Comparison of ENCODE assay signal across 22 mouse cellular contexts in the genomic region with DNA sequence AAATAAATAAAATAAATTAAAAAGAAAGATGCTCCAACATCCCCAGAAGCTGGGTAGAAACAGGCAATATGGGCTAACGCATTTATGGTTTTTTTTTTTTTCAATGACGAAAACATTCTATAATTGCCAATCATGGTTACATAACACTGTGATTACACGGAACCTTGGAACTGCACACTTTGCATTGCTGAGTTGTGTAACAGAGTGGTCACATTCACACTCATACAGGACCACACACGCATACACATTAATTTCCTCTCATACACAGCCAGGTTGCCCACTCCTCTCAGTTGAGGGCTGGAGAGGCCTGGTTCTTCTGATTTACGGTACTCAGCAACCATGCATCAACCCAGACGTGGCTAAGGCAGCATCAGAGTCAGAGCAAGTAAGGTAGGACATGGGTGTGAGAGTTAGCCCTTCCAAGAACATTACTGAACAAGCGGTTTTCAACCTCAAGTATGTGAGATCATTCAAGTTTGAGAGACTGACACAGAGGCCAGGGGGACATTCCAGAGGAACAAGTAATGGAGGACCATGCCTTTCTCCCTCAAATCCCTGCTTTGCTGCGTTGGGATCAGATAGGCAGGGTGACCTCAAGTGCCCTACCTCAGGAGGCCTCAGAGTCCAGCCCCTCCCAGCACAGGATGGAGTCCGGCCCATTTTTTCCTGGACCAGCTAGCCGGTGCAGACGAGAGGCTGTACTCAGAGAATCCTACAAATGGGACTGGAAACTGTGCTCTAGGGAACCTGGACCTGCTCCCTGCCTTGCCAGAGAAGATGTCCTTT. TPM values are rescaled to one million over a fixed set of nuclear protein-coding genes. Genes with fewer than 3 reads are reported as not detected.
DNase-seq lines count a peak whose midpoint lies in the region; ATAC-seq lines count a peak whose summit lies in the region.
"Had no signal": no experiment of that assay in that cellular context is flagged by ENCODE, and none has a peak within 500 bp of the region (broad histone marks: within the 10 kb centered on the region; RNA-seq: fewer than 3 reads in every experiment).

No protein-coding gene starts in this region.

- H3K27ac ChIP-seq in brown adipose tissue, adult 24 weeks (replicated peaks; ENCODE audit: low read depth, low read length) = peak overlapping the region; percentile 66; the same call in 1 of the 2 replicates
- H3K27ac ChIP-seq: embryonic facial prominence, embryonic 10.5 days; forebrain, embryonic 12.5 days; heart, embryonic 15.5 days; hindbrain, embryonic 13.5 days; liver, embryonic 12.5 days; midbrain, embryonic 13.5 days had no signal

- peaks cover 30% of the 10 kb centered on the region for H3K4me1 ChIP-seq in brown adipose tissue, adult 24 weeks (ENCODE audit: control insufficient read depth, insufficient read depth, insufficient read length, low read length)
- H3K4me1 ChIP-seq: forebrain, embryonic 12.5 days had no signal

- DNase-seq in heart, adult 18-20 months = peak; percentile 61 to 63
- DNase-seq in heart, postnatal 4 days = no peak
- peak; percentile 88 for DNase-seq in gastrocnemius, postnatal 25 days
- no peak for DNase-seq in urinary bladder, adult 18-20 months (ENCODE audit: low spot score in 2 of 2)
- DNase-seq in frontal cortex, postnatal 25 days (ENCODE audit: low spot score in 2 of 2) = no peak
- DNase-seq in Muller cell, postnatal 12 days (ENCODE audit: inconsistent ontology term) = no peak
- DNase-seq: cerebellum, adult 8-10 months; kidney, adult 9 months; kidney, postnatal 25 days; lung, adult 2 months; lung, postnatal 4 days; thymus, postnatal 36 days had no signal

- no peak overlapping the region for H3K4me3 ChIP-seq in brown adipose tissue, adult 24 weeks (ENCODE audit: insufficient read depth, low read depth, low read length)
- H3K4me3 ChIP-seq: embryonic facial prominence, embryonic 10.5 days; forebrain, embryonic 12.5 days; heart, embryonic 15.5 days; hindbrain, embryonic 13.5 days; liver, embryonic 12.5 days; midbrain, embryonic 13.5 days; myocyte had no signal

- ATAC-seq in megakaryocyte, adult 5-6 weeks (ENCODE audit: poor library complexity, severe bottlenecking) = 0 out of 2 replicates have a peak, but pooled peaks have one; percentile 21
- ATAC-seq: liver, embryonic 12.5 days; midbrain, embryonic 13.5 days had no signal

RNA-seq across cellular contexts. Expression of a gene that starts 22.6 kb away (rescaled TPM):
- 1 to 10 TPM; 4.2 to 5.1 TPM for total RNA-seq in heart, adult 18-20 months (2021)
- 1 to 10 TPM; 4.0 to 5.8 TPM for total RNA-seq in heart, postnatal 4 days (2021)
- 4.1 and 8.7 TPM in 2 replicates for polyA plus RNA-seq in brown adipose tissue, adult 24 weeks (2012; ENCODE audit: insufficient read depth, insufficient read length, missing spikeins)
- total RNA-seq in gastrocnemius, postnatal 25 days (2021) = 1 to 10 TPM; 5.4 to 9.5 TPM
- 1.3 TPM in 2 replicates for total RNA-seq in megakaryocyte, adult 5-6 weeks (2015)
- 3.7 and 5.5 TPM in 2 replicates for total RNA-seq in megakaryocyte, adult 5-6 weeks (2017)

RNA-seq across cellular contexts. Expression of a gene that starts 26.1 kb away (rescaled TPM):
- total RNA-seq in heart, adult 18-20 months (2021) = 10 to 100 TPM; 13.4 to 16.4 TPM
- total RNA-seq in heart, postnatal 4 days (2021) = 10 to 100 TPM; 21.2 to 25.1 TPM
- 9.1 and 14.7 TPM in 2 replicates for polyA plus RNA-seq in brown adipose tissue, adult 24 weeks (2012; ENCODE audit: insufficient read depth, insufficient read length, missing spikeins)
- 10 to 100 TPM in 1 of 2 experiments, 1 to 10 TPM in 1; 9.2 to 13.4 TPM for total RNA-seq in gastrocnemius, postnatal 25 days (2021)
- not detected in 2 replicates for total RNA-seq in megakaryocyte, adult 5-6 weeks (2015)
- total RNA-seq in megakaryocyte, adult 5-6 weeks (2017) = not detected in 2 replicates
- total RNA-seq: common myeloid progenitor, adult 5-6 weeks had no signal

RNA-seq across cellular contexts. Expression of a gene that starts 35.2 kb away (rescaled TPM):
- 10 to 100 TPM; 17.5 to 18.6 TPM for total RNA-seq in heart, adult 18-20 months (2021)
- 10 to 100 TPM; 19.6 to 20.2 TPM for total RNA-seq in heart, postnatal 4 days (2021)
- 11.4 and 12.1 TPM in 2 replicates for polyA plus RNA-seq in brown adipose tissue, adult 24 weeks (2012; ENCODE audit: insufficient read depth, insufficient read length, missing spikeins)
- 1 to 10 TPM; 9.3 to 9.9 TPM for total RNA-seq in gastrocnemius, postnatal 25 days (2021)
- 18.9 and 19.2 TPM in 2 replicates for total RNA-seq in megakaryocyte, adult 5-6 weeks (2015)
- total RNA-seq in megakaryocyte, adult 5-6 weeks (2017) = 16.9 and 19.0 TPM in 2 replicates

RNA-seq across cellular contexts. Expression of a gene that starts 52.2 kb away (rescaled TPM):
- 10 to 100 TPM; 19.6 to 34.9 TPM for total RNA-seq in heart, adult 18-20 months (2021)
- 10 to 100 TPM; 20.2 to 24.4 TPM for total RNA-seq in heart, postnatal 4 days (2021)
- 86.8 and 88.8 TPM in 2 replicates for polyA plus RNA-seq in brown adipose tissue, adult 24 weeks (2012; ENCODE audit: insufficient read depth, insufficient read length, missing spikeins)
- total RNA-seq in gastrocnemius, postnatal 25 days (2021) = 10 to 100 TPM; 11.0 to 14.7 TPM
- 63.8 and 78.5 TPM in 2 replicates for total RNA-seq in megakaryocyte, adult 5-6 weeks (2015)
- total RNA-seq in megakaryocyte, adult 5-6 weeks (2017) = 42.1 and 48.1 TPM in 2 replicates

Comparison
In these comparisons a context has a peak if more than half of its experiments do, and no peak if none do; other contexts are left out.
1. DNase-seq: peak in heart, adult 18-20 months (2 of 2) and gastrocnemius, postnatal 25 days (single experiment); none in heart, postnatal 4 days (single experiment), urinary bladder, adult 18-20 months (0 of 2), frontal cortex, postnatal 25 days (0 of 2) and Muller cell, postnatal 12 days (single experiment).
2. RNA of a gene that starts 26.1 kb away (total RNA-seq): 21.2 to 25.1 TPM in heart, postnatal 4 days, 13.4 to 16.4 TPM in heart, adult 18-20 months and 9.2 to 13.4 TPM in gastrocnemius, postnatal 25 days; not detected in megakaryocyte, adult 5-6 weeks; every median in the first group is over 10 times any median in the second.